Mouse (Mus musculus): Measurements from ENCODE around the gene Megf8. TPM values are rescaled to one million over a fixed set of nuclear protein-coding genes. Genes with fewer than 3 reads are reported as not detected.
A peak's percentile ranks its signal among the peaks of the same experiment; 100 is the strongest.

Gene Megf8
- total and polyA plus RNA-seq, 3 experiments = 21.5 to 31.7 (median 28.9) TPM

DNA sequence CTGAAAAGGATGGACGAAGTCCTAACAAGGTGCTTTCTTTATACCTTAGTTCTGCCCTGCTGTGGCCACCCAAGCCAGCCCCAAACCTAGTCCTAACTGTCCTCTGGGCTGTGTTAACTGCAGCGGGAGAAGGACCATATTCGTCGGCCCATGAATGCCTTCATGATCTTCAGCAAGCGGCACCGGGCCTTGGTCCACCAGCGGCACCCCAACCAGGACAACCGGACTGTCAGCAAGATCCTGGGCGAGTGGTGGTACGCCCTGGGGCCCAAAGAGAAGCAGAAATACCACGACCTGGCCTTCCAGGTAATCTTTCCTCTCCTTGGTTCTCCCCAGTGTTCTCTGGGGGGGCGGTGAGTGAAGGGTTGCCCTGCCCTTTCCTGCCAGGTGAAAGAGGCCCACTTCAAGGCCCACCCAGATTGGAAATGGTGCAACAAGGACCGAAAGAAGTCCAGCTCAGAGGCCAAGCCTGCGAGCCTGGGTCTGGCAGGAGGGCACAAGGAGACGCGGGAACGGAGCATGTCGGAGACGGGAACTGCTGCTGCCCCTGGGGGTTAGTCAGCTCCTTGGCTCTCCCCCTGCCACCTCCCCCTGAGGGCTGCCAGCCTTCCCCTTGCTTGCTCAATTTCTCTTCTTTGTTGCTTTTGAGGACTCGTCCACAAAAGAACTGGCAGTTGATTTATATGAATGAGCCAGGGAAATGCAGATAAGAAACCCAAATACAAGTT, 31.3 kb upstream of the Megf8 start:
- intact Hi-C loops (cut with DNase I) = no loop called here
- WGBS = 89% methylated on average over 20 of the region's 20 CpGs
- Histone ChIP-seq H3K27ac (no peak overlapping the region), H3K4me1 (ENCODE audit: control insufficient read depth, insufficient read depth, low read length) (peaks cover 14% of the 10 kb centered on the region), H3K4me3 (no peak overlapping the region), H3K27me3 (ENCODE audit: control insufficient read depth, insufficient read depth, low read length) (no peaks in the 10 kb centered on the region), H3K79me2 (replicated peaks; ENCODE audit: control insufficient read depth, insufficient read depth, low read length) (no peaks in the 10 kb centered on the region), H3K36me3 (ENCODE audit: control insufficient read depth, insufficient read depth, low read length) (no peaks in the 10 kb centered on the region), H3K9ac (ENCODE audit: low read depth, low read length) (no peak overlapping the region)
- TF ChIP-seq CTCF (IDR thresholded peaks at IDR 0.05) (no peak), EP300 (IDR thresholded peaks at IDR 0.05; ENCODE audit: insufficient read depth, low read depth, low read length) (no peak), POLR2A (IDR thresholded peaks at IDR 0.05; ENCODE audit: insufficient read depth, low read depth, low read length) (no peak)
- no peak for DNase-seq

DNA sequence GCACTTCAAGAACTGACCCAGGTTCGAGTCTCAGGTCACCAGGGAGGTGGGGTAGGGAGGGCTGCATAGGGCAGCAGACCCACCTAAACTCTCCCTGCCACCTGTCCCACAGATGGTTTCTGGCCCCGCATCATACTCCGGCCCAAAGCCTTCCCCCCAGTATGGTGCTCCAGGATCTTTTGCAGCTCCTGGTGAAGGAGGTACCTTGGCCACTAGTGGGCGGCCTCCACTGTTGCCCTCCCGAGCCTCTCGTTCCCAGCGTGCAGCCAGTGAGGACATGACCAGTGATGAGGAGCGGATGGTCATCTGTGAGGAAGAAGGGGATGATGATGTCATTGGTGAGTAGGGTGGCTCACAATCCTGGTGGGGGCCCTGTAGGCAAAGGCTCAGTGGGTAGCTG, 30.0 kb upstream of the Megf8 start:
- Histone ChIP-seq H3K4me1 (ENCODE audit: control insufficient read depth, insufficient read depth, low read length) (peaks cover 6% of the 10 kb centered on the region), H3K4me3 (no peak overlapping the region), H3K27me3 (ENCODE audit: control insufficient read depth, insufficient read depth, low read length) (no peaks in the 10 kb centered on the region), H3K79me2 (replicated peaks; ENCODE audit: control insufficient read depth, insufficient read depth, low read length) (no peaks in the 10 kb centered on the region), H3K27ac (no peak overlapping the region), H3K9ac (ENCODE audit: low read depth, low read length) (no peak overlapping the region), H3K36me3 (ENCODE audit: control insufficient read depth, insufficient read depth, low read length) (no peaks in the 10 kb centered on the region)
- WGBS = 74% methylated on average over 8 of the region's 8 CpGs
- peak; percentile 20; the same call in 1 of the 2 replicates for TF ChIP-seq CTCF (IDR thresholded peaks at IDR 0.05)
- TF ChIP-seq POLR2A (IDR thresholded peaks at IDR 0.05; ENCODE audit: insufficient read depth, low read depth, low read length) = no peak
- no peak for DNase-seq
- intact Hi-C loops (cut with DNase I) = no loop called here

GRCm38 (mm10) chr7:25288011-25288410, 29.0 kb upstream of the Megf8 start:
- intact Hi-C loops (cut with DNase I) = no loop called here
- 87% methylated on average over 12 of the region's 12 CpGs for WGBS
- no peak for TF ChIP-seq CTCF (IDR thresholded peaks at IDR 0.05)
- no peak for TF ChIP-seq EP300 (IDR thresholded peaks at IDR 0.05; ENCODE audit: insufficient read depth, low read depth, low read length)
- TF ChIP-seq POLR2A (IDR thresholded peaks at IDR 0.05; ENCODE audit: insufficient read depth, low read depth, low read length) = no peak
- Histone ChIP-seq H3K9ac (ENCODE audit: low read depth, low read length) (no peak overlapping the region), H3K79me2 (replicated peaks; ENCODE audit: control insufficient read depth, insufficient read depth, low read length) (no peaks in the 10 kb centered on the region), H3K36me3 (ENCODE audit: control insufficient read depth, insufficient read depth, low read length) (no peaks in the 10 kb centered on the region), H3K4me1 (ENCODE audit: control insufficient read depth, insufficient read depth, low read length) (peaks cover 4% of the 10 kb centered on the region), H3K27ac (no peak overlapping the region), H3K4me3 (no peak overlapping the region), H3K27me3 (ENCODE audit: control insufficient read depth, insufficient read depth, low read length) (no peaks in the 10 kb centered on the region)
- no peak for DNase-seq

GRCm38 (mm10) chr7:25288721-25289120, 28.2 kb upstream of the Megf8 start:
- DNase-seq = no peak
- Histone ChIP-seq H3K4me3 (no peak overlapping the region), H3K9ac (ENCODE audit: low read depth, low read length) (no peak overlapping the region), H3K79me2 (replicated peaks; ENCODE audit: control insufficient read depth, insufficient read depth, low read length) (no peaks in the 10 kb centered on the region), H3K27me3 (ENCODE audit: control insufficient read depth, insufficient read depth, low read length) (no peaks in the 10 kb centered on the region), H3K4me1 (ENCODE audit: control insufficient read depth, insufficient read depth, low read length) (peaks cover 2% of the 10 kb centered on the region), H3K27ac (no peak overlapping the region), H3K36me3 (ENCODE audit: control insufficient read depth, insufficient read depth, low read length) (no peaks in the 10 kb centered on the region)
- TF ChIP-seq POLR2A (IDR thresholded peaks at IDR 0.05; ENCODE audit: insufficient read depth, low read depth, low read length) (no peak), EP300 (IDR thresholded peaks at IDR 0.05; ENCODE audit: insufficient read depth, low read depth, low read length) (no peak), CTCF (IDR thresholded peaks at IDR 0.05) (no peak)
- 77% methylated on average over 3 of the region's 3 CpGs for WGBS
- intact Hi-C loops (cut with DNase I) = no loop called here

DNA sequence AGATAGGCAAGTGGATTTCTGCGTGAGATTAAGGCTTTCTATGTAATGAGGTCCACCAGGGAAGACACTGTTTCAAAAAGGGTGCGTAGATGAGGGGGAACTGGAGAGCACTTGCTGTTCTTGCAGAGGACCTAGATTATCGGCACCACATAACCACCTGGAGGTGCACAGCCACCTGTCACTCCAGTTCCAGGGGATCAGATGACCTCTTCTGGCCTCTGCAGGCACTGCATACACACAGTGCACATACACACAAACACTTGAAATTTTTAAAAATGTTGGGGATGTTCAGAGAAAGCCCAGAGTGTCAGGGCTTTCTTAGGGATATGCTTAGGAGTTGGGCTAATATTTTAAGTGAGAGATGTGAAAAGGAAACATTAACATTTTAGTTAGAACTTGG, 27.0 kb upstream of the Megf8 start:
- DNase-seq = no peak
- intact Hi-C loops (cut with DNase I) = no loop called here
- Histone ChIP-seq H3K27ac (no peak overlapping the region), H3K9ac (ENCODE audit: low read depth, low read length) (no peak overlapping the region), H3K27me3 (ENCODE audit: control insufficient read depth, insufficient read depth, low read length) (no peaks in the 10 kb centered on the region), H3K4me1 (ENCODE audit: control insufficient read depth, insufficient read depth, low read length) (no peaks in the 10 kb centered on the region), H3K79me2 (replicated peaks; ENCODE audit: control insufficient read depth, insufficient read depth, low read length) (no peaks in the 10 kb centered on the region), H3K36me3 (ENCODE audit: control insufficient read depth, insufficient read depth, low read length) (no peaks in the 10 kb centered on the region), H3K4me3 (no peak overlapping the region)
- TF ChIP-seq EP300 (IDR thresholded peaks at IDR 0.05; ENCODE audit: insufficient read depth, low read depth, low read length) (no peak), CTCF (IDR thresholded peaks at IDR 0.05) (peak; percentile 18; the same call in 1 of the 2 replicates)
- 96% methylated on average over 3 of the region's 3 CpGs for WGBS

DNA sequence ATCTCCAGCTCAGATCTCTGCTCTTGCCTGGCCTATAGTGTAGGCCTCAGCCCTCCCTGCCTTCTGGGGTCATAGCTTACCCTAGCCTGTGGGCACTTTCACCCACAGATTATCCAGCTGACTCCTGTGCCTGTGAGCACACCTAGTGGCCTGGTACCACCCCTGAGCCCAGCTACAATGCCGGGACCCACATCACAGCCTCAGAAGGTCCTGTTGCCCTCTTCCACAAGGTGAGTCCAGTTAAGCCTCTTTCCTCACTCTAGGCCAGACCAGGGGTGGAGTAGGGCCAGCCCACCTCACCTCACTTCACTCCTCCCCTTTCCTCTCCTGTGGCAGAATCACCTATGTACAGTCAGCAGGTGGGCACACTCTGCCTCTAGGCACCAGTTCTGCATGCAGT, 26.5 kb upstream of the Megf8 start:
- DNase-seq = no peak
- H3K27ac ChIP-seq = no peak overlapping the region

More for the DNA sequence above, 26.5 kb upstream of the Megf8 start:
- Histone ChIP-seq H3K4me1 (ENCODE audit: control insufficient read depth, insufficient read depth, low read length) (no peaks in the 10 kb centered on the region), H3K4me3 (no peak overlapping the region), H3K9ac (ENCODE audit: low read depth, low read length) (no peak overlapping the region), H3K27me3 (ENCODE audit: control insufficient read depth, insufficient read depth, low read length) (no peaks in the 10 kb centered on the region), H3K36me3 (ENCODE audit: control insufficient read depth, insufficient read depth, low read length) (no peaks in the 10 kb centered on the region), H3K79me2 (replicated peaks; ENCODE audit: control insufficient read depth, insufficient read depth, low read length) (no peaks in the 10 kb centered on the region)
- no peak for TF ChIP-seq CTCF (IDR thresholded peaks at IDR 0.05)
- TF ChIP-seq POLR2A (IDR thresholded peaks at IDR 0.05; ENCODE audit: insufficient read depth, low read depth, low read length) = no peak
- TF ChIP-seq EP300 (IDR thresholded peaks at IDR 0.05; ENCODE audit: insufficient read depth, low read depth, low read length) = no peak
- intact Hi-C loops (cut with DNase I) = no loop called here
- 94% methylated on average over 1 of the region's 1 CpGs for WGBS

Measured in heart, adult 2 months (tissue).